Mouse (Mus musculus): ENCODE results near the gene Npepps.
A peak's percentile ranks its signal among the peaks of the same experiment; 100 is the strongest.
"Not testable (repeated sequence)": the region's sequence is repeated elsewhere in the genome, so short reads cannot be mapped to it uniquely, and the experiment has no call there.

Gene Npepps

GRCm38 (mm10) chr11:97296542-97296941, 16.1 kb upstream of the Npepps start:
- no peak for DNase-seq (ENCODE audit: low spot score in 2 of 2)

- no peak for DNase-seq (ENCODE audit: low spot score in 2 of 2)
These were observed 12.3 kb upstream of the Npepps start for GRCm38 (mm10) chr11:97292731-97293130.

GRCm38 (mm10) chr11:97289276-97290230, 9.1 kb upstream of the Npepps start:
- no peak for DNase-seq (ENCODE audit: low spot score in 2 of 2)

GRCm38 (mm10) chr11:97287643-97288042, 7.2 kb upstream of the Npepps start:
- no peak for DNase-seq (ENCODE audit: low spot score in 2 of 2)

GRCm38 (mm10) chr11:97286973-97287372, 6.5 kb upstream of the Npepps start:
- DNase-seq (ENCODE audit: low spot score in 2 of 2) = no peak

- DNase-seq (ENCODE audit: low spot score in 2 of 2) = no peak
These were observed 5.7 kb upstream of the Npepps start for GRCm38 (mm10) chr11:97285852-97286775.

- no peak for DNase-seq (ENCODE audit: low spot score in 2 of 2)
These were observed 4.4 kb upstream of the Npepps start for GRCm38 (mm10) chr11:97284854-97285253.

GRCm38 (mm10) chr11:97282179-97282578, 1.7 kb upstream of the Npepps start:
- no peak for DNase-seq (ENCODE audit: low spot score in 2 of 2)

- DNase-seq (ENCODE audit: low spot score in 2 of 2) = peak; percentile 36 to 37
These were observed 828 bp downstream of the Npepps start for GRCm38 (mm10) chr11:97279405-97280215.

- DNase-seq (ENCODE audit: low spot score in 2 of 2) = no peak
These were observed 1.4 kb downstream of the Npepps start for GRCm38 (mm10) chr11:97279040-97279404.

- no peak for DNase-seq (ENCODE audit: low spot score in 2 of 2)
These were observed 2.0 kb downstream of the Npepps start for GRCm38 (mm10) chr11:97278456-97278855.

GRCm38 (mm10) chr11:97277166-97277565, 3.3 kb downstream of the Npepps start:
- DNase-seq (ENCODE audit: low spot score in 2 of 2) = no peak

GRCm38 (mm10) chr11:97276019-97276418, 4.4 kb downstream of the Npepps start:
- no peak for DNase-seq (ENCODE audit: low spot score in 2 of 2)

- no peak for DNase-seq (ENCODE audit: low spot score in 2 of 2)
These were observed 5.1 kb downstream of the Npepps start for GRCm38 (mm10) chr11:97275349-97275748.

GRCm38 (mm10) chr11:97274947-97275346, 5.5 kb downstream of the Npepps start:
- not testable (repeated sequence) for DNase-seq (ENCODE audit: low spot score in 2 of 2)

- DNase-seq (ENCODE audit: low spot score in 2 of 2) = no peak
These were observed 6.8 kb downstream of the Npepps start for GRCm38 (mm10) chr11:97273613-97274012.

GRCm38 (mm10) chr11:97272835-97273234, 7.6 kb downstream of the Npepps start:
- no peak for DNase-seq (ENCODE audit: low spot score in 2 of 2)

GRCm38 (mm10) chr11:97270004-97270403, 10.4 kb downstream of the Npepps start:
- DNase-seq (ENCODE audit: low spot score in 2 of 2) = not testable (repeated sequence)

- DNase-seq (ENCODE audit: low spot score in 2 of 2) = not testable (repeated sequence)
These were observed 13.9 kb downstream of the Npepps start for GRCm38 (mm10) chr11:97266544-97266943.

GRCm38 (mm10) chr11:97249649-97250048, 30.8 kb downstream of the Npepps start:
- DNase-seq (ENCODE audit: low spot score in 2 of 2) = not testable (repeated sequence)

- DNase-seq (ENCODE audit: low spot score in 2 of 2) = no peak
These were observed 33.8 kb downstream of the Npepps start for GRCm38 (mm10) chr11:97246510-97247159.

All from frontal cortex, postnatal 14 days (tissue).